Mouse (Mus musculus): Measurements from ENCODE around the gene Acacb.

DNA sequence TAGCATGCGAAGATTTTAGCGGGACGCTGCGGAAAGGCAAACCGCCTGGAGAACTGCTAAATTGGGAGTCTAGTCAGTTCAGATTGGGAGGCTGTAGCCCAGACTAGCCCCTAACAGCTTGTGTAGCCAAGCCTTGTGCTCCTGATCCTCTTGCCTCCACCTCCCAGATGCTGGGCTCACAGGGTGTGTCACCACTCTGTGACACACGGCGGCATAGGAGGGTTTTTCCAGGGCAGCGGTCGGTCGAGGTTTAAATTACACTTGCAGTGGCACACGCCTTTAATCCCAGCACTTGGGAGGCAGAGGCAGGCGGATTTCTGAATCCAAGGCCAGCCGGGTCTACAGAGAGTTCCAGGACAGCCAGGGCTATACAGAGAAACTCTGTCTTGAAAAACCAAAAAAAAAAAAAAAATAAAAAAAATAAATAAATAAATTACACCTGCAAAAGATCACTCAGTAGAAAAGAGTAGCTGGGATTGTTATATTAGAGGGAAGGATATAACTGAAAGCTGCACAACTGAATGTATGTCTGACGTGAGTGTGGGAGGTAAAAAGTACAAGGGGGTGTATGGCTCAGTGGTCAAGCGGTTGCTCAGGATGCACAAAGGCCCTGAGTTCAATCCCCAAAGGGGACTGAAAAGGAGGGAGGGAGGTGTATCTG, 16.7 kb upstream of the Acacb start:
- TF ChIP-seq GABPA (IDR thresholded peaks at IDR 0.05; ENCODE audit: insufficient replicate concordance, low read depth, low read length) (no peak), POLR2AphosphoS2 (IDR thresholded peaks at IDR 0.05; ENCODE audit: low read depth, low read length) (no peak), CTCF (conservative IDR thresholded peaks at IDR 0.05 in 1 of 2, IDR thresholded peaks at IDR 0.05 in 1 of 2; ENCODE audit: low read depth in 2 of 2, low read length in 2 of 2) (no peak)
